Mouse (Mus musculus) MEL (cell line): ENCODE measurements around the gene Scd4. TPM values are rescaled to one million over a fixed set of nuclear protein-coding genes. Genes with fewer than 3 reads are reported as not detected.
A peak's percentile ranks its signal among the peaks of the same experiment; 100 is the strongest.

Experiments used
- DNase-seq: peaks from one replicate; pipeline ENCODE4 v3.0.0; 2011; ENCODE audit warnings: low read depth, low spot score
- H3K27ac ChIP-seq: 2 replicates; pipeline ENCODE4 v1.5.1; 2012; ENCODE audit warnings: low read depth, mild to moderate bottlenecking, control low read depth, low read length, moderate library complexity; ENCODE audit not compliant: control insufficient read depth
- H3K27me3 ChIP-seq, 2 experiments: fragments of 150-350 bp in 1 of 2; sonication (generic) in 1 of 2; 2 replicates each; pipeline ENCODE4 v1.6.1; 2012; ENCODE audit warnings: low read length in 2 of 2, mild to moderate bottlenecking in 2 of 2, improper control_type of control experiment in 1 of 2, moderate library complexity in 1 of 2; ENCODE audit not compliant: insufficient read depth in 2 of 2, control insufficient read depth in 1 of 2
- H3K36me3 ChIP-seq, 2 experiments: 2 replicates each; pipeline ENCODE4 v1.6.1; 2012 to 2014; ENCODE audit warnings: low read length in 2 of 2, improper control_type of control experiment in 1 of 2, inconsistent platforms in 1 of 2, mild to moderate bottlenecking in 1 of 2; ENCODE audit not compliant: insufficient read depth in 2 of 2, control insufficient read depth in 1 of 2
- H3K4me1 ChIP-seq, 2 experiments: fragments of 150-350 bp in 1 of 2; sonication (generic) in 1 of 2; 2 replicates each; pipeline ENCODE4 v1.6.1; 2012; ENCODE audit warnings: low read length in 2 of 2, improper control_type of control experiment in 1 of 2, mild to moderate bottlenecking in 1 of 2; ENCODE audit not compliant: insufficient read depth in 2 of 2, control insufficient read depth in 1 of 2
- H3K4me3 ChIP-seq, 2 experiments: fragments of 150-350 bp in 1 of 2; sonication (generic) in 1 of 2; 2 replicates each; pipeline ENCODE4 v1.5.1; 2012; ENCODE audit warnings: low read depth in 2 of 2, low read length in 2 of 2, mild to moderate bottlenecking in 2 of 2, moderate library complexity in 2 of 2, control low read depth in 1 of 2, improper control_type of control experiment in 1 of 2; ENCODE audit not compliant: control insufficient read depth in 1 of 2, insufficient read depth in 1 of 2
- H3K79me2 ChIP-seq: 2 replicates; pipeline ENCODE4 v1.6.1; 2012; ENCODE audit warnings: mild to moderate bottlenecking, low read length, moderate library complexity; ENCODE audit not compliant: control insufficient read depth, poor library complexity, insufficient read depth
- H3K9ac ChIP-seq: 2 replicates; pipeline ENCODE4 v1.6.1; 2012; ENCODE audit warnings: low read depth, mild to moderate bottlenecking, control low read depth, low read length, moderate library complexity; ENCODE audit not compliant: control insufficient read depth, poor library complexity, severe bottlenecking
- H3K9me3 ChIP-seq: fragments of 150-350 bp; sonication (generic); replicated peaks from 2 replicates; pipeline ENCODE4 v1.6.1; 2012; ENCODE audit warnings: mild to moderate bottlenecking, low read length, improper control_type of control experiment, moderate library complexity; ENCODE audit not compliant: insufficient read depth
- BHLHE40 ChIP-seq: IDR thresholded peaks from 2 replicates; pipeline ENCODE4 v1.6.1; 2012; ENCODE audit warnings: low read depth, mild to moderate bottlenecking, inconsistent platforms, low read length, improper control_type of control experiment, borderline replicate concordance
- CTCF ChIP-seq, 3 experiments: IDR thresholded peaks in 2 of 3; conservative IDR thresholded peaks in 1 of 3; 2 replicates each; pipeline ENCODE4 v1.5.1; 2011 to 2012; ENCODE audit warnings: low read length in 3 of 3, low read depth in 2 of 3, mild to moderate bottlenecking in 2 of 3, improper control_type of control experiment in 1 of 3, inconsistent platforms in 1 of 3, mixed read lengths in 1 of 3, moderate library complexity in 1 of 3; ENCODE audit not compliant: control insufficient read depth in 1 of 3, insufficient read depth in 1 of 3, poor library complexity in 1 of 3, severe bottlenecking in 1 of 3
- HCFC1 ChIP-seq: IDR thresholded peaks from 2 replicates; pipeline ENCODE4 v1.6.1; 2012; ENCODE audit warnings: low read depth, mild to moderate bottlenecking, inconsistent platforms, low read length, improper control_type of control experiment, moderate library complexity
- JUND ChIP-seq: IDR thresholded peaks from 2 replicates; pipeline ENCODE4 v1.6.1; 2011; ENCODE audit warnings: low read depth, mild to moderate bottlenecking, improper control_type of control experiment, low read length
- KAT2A ChIP-seq: conservative IDR thresholded peaks from 2 replicates; pipeline ENCODE4 v1.6.1; 2012; ENCODE audit warnings: low read depth, low read length, improper control_type of control experiment, inconsistent platforms
- MAFK ChIP-seq: IDR thresholded peaks from 2 replicates; pipeline ENCODE4 v1.6.1; 2011; ENCODE audit warnings: low read depth, mild to moderate bottlenecking, low read length, improper control_type of control experiment, borderline replicate concordance
- MAZ ChIP-seq: IDR thresholded peaks from 2 replicates; pipeline ENCODE4 v1.6.1; 2012; ENCODE audit warnings: low read depth, mild to moderate bottlenecking, inconsistent platforms, low read length, improper control_type of control experiment
- MEF2A ChIP-seq: IDR thresholded peaks from 2 replicates; pipeline ENCODE4 v1.6.1; 2014; ENCODE audit warnings: low read depth, mild to moderate bottlenecking, inconsistent platforms, low read length, improper control_type of control experiment; ENCODE audit not compliant: poor library complexity, insufficient replicate concordance, severe bottlenecking; ENCODE audit errors: extremely low read depth
- MYC ChIP-seq: IDR thresholded peaks from 2 replicates; pipeline ENCODE4 v1.6.1; 2011; ENCODE audit warnings: low read depth, mild to moderate bottlenecking, low read length, improper control_type of control experiment, moderate library complexity
- POLR2AphosphoS2 ChIP-seq: IDR thresholded peaks from 2 replicates; pipeline ENCODE4 v1.6.1; 2011; ENCODE audit warnings: low read length, improper control_type of control experiment
- POLR2AphosphoS5 ChIP-seq: IDR thresholded peaks from 2 replicates; pipeline ENCODE4 v1.6.1; 2012; ENCODE audit warnings: low read depth, borderline replicate concordance, mild to moderate bottlenecking, inconsistent platforms, low read length, moderate library complexity, mixed read lengths
- RCOR1 ChIP-seq: IDR thresholded peaks from 2 replicates; pipeline ENCODE4 v1.6.1; 2012; ENCODE audit warnings: low read depth, mild to moderate bottlenecking, inconsistent platforms, low read length, improper control_type of control experiment
- SIN3A ChIP-seq: IDR thresholded peaks from 2 replicates; pipeline ENCODE4 v1.6.1; 2012; ENCODE audit warnings: low read length, improper control_type of control experiment, inconsistent platforms
- SMC3 ChIP-seq: IDR thresholded peaks from 2 replicates; pipeline ENCODE4 v1.6.1; 2011; ENCODE audit warnings: low read depth, low read length, improper control_type of control experiment
- TAL1 ChIP-seq: IDR thresholded peaks from 2 replicates; pipeline ENCODE4 v1.6.1; 2012; ENCODE audit warnings: mild to moderate bottlenecking, inconsistent platforms, low read length, moderate library complexity, mixed read lengths
- TBP ChIP-seq: IDR thresholded peaks from 2 replicates; pipeline ENCODE4 v1.8.0; 2011; ENCODE audit warnings: low read depth, low read length, improper control_type of control experiment
- UBTF ChIP-seq: IDR thresholded peaks from 2 replicates; pipeline ENCODE4 v1.6.1; 2012; ENCODE audit warnings: low read depth, mild to moderate bottlenecking, inconsistent platforms, low read length, improper control_type of control experiment, moderate library complexity, borderline replicate concordance; ENCODE audit not compliant: insufficient read depth
- USF2 ChIP-seq, 2 experiments: IDR thresholded peaks; 2 replicates each; pipeline ENCODE4 v1.6.1; 2011 to 2012; ENCODE audit warnings: improper control_type of control experiment in 2 of 2, low read length in 2 of 2, borderline replicate concordance in 1 of 2, inconsistent platforms in 1 of 2, low read depth in 1 of 2, mild to moderate bottlenecking in 1 of 2; ENCODE audit not compliant: insufficient read depth in 1 of 2
- ZKSCAN1 ChIP-seq: IDR thresholded peaks from 2 replicates; pipeline ENCODE4 v1.6.1; 2012; ENCODE audit warnings: low read depth, mild to moderate bottlenecking, inconsistent platforms, low read length, improper control_type of control experiment, moderate library complexity
- ZNF384 ChIP-seq: IDR thresholded peaks from 2 replicates; pipeline ENCODE4 v1.6.1; 2012; ENCODE audit warnings: low read depth, mild to moderate bottlenecking, inconsistent platforms, low read length, improper control_type of control experiment
- polyA plus RNA-seq, 2 experiments: library from polyadenylated mRNA; stranded (reverse) in 1 of 2; unstranded in 1 of 2; fragments of >175 nt in 1 of 2; fragments of >200 nt in 1 of 2; gene quantifications; 2 replicates each; pipeline versions ENCODE4 v1.2.1 to v1.2.4; 2012; ENCODE audit warnings: low replicate concordance in 2 of 2, low read depth in 1 of 2; ENCODE audit not compliant: insufficient read length in 2 of 2, insufficient read depth in 1 of 2, missing spikeins in 1 of 2
- total RNA-seq: library from RNA; depleted of rRNA; stranded (reverse); fragments of 300-350 nt; gene quantifications from 2 replicates; pipeline ENCODE4 v1.2.3, GENCODE M21; 2012

Gene Scd4
- total and polyA plus RNA-seq, 3 experiments, result 0.31 to 0.36 TPM; not detected in 1

- Histone ChIP-seq H3K27ac (no peak overlapping the region), H3K36me3 (peaks cover 0 to 8% of the 10 kb centered on the region in 2 experiments; a peak in 2 of 4 replicates), H3K9ac (no peak overlapping the region), H3K79me2 (no peaks in the 10 kb centered on the region), H3K4me1 (peaks cover 10 to 12% of the 10 kb centered on the region in 2 experiments), H3K4me3 (no peak overlapping the region), H3K27me3 (no peaks in the 10 kb centered on the region), H3K9me3 (no peaks in the 10 kb centered on the region)
- DNase-seq, result no peak
- TF ChIP-seq MAFK (no peak), HCFC1 (no peak), USF2 (IDR thresholded peaks at IDR 0.05; ENCODE audit: borderline replicate concordance in 1 of 2, insufficient read depth in 1 of 2, low read depth in 1 of 2, low read length in 2 of 2) (no peak), MYC (no peak), ZNF384 (0 out of 2 replicates have a peak, but pooled peaks have one; percentile 14), TBP (no peak), RCOR1 (no peak)
Observed at GRCm38 (mm10) chr19:44317391-44317790, 15.5 kb upstream of the Scd4 start.

- H3K27me3 ChIP-seq, result no peaks in the 10 kb centered on the region
- TF ChIP-seq JUND, result no peak
- TF ChIP-seq MAZ, result no peak
- TF ChIP-seq SIN3A, result no peak
- TF ChIP-seq MEF2A, result no peak
- no peak for TF ChIP-seq ZKSCAN1
- no peak for TF ChIP-seq POLR2AphosphoS2
- TF ChIP-seq KAT2A, result no peak
- no peak for TF ChIP-seq UBTF
- peak in 2 of 3 experiments; percentile 40 to 44; a peak in 4 of 6 replicates for TF ChIP-seq CTCF (IDR thresholded peaks at IDR 0.05 in 2 of 3, conservative IDR thresholded peaks at IDR 0.05 in 1 of 3; ENCODE audit: control insufficient read depth in 1 of 3, insufficient read depth in 1 of 3, low read depth in 2 of 3, low read length in 3 of 3, poor library complexity in 1 of 3, severe bottlenecking in 1 of 3)
- no peak for TF ChIP-seq BHLHE40
- no peak for TF ChIP-seq ZNF384
- TF ChIP-seq SMC3, result peak; percentile 24
- no peak for TF ChIP-seq POLR2AphosphoS5
- TF ChIP-seq TAL1, result no peak
- no peak for TF ChIP-seq MAFK
- TF ChIP-seq MYC, result no peak
- H3K4me1 ChIP-seq, result peaks cover 10 to 12% of the 10 kb centered on the region in 2 experiments
- no peak for DNase-seq
- H3K36me3 ChIP-seq, result peaks cover 0 to 8% of the 10 kb centered on the region in 2 experiments; a peak in 2 of 4 replicates
- no peak overlapping the region for H3K27ac ChIP-seq
- H3K79me2 ChIP-seq, result no peaks in the 10 kb centered on the region
- no peaks in the 10 kb centered on the region for H3K9me3 ChIP-seq
- H3K4me3 ChIP-seq, result no peak overlapping the region
- H3K9ac ChIP-seq, result no peak overlapping the region
Observed at GRCm38 (mm10) chr19:44318545-44318944, 14.3 kb upstream of the Scd4 start.
